In the genomic region with DNA sequence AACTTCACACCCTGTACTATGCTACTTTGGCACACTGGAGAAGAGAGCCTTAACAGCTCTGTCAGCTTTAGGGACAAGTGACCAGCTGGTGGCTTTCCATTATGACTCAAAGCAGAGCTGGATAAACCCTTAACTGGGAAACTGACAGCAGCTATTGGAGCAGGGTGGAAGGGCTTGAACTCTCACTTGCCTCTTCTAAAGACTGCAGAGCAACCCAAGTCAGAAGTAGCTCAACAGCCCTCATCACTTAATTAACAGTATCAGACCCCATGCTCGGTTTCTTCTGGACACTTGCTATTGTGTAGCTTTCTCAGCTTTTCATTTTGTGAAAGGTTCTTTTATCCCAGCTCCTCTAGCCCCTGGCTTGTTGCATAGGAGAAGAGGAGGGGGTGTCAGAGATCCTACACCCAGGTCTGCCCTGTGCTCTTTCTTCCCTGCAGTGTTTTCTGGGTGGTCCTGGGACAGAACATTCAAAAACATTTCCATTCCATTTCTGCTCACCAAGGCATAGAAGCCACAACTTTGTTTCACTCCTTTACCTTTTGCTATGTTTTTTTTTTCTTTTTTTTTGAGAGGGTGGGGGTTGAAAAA, we compare ENCODE assay signal across 27 mouse cellular contexts.
DNase-seq lines count a peak whose midpoint lies in the region; ATAC-seq lines count a peak whose summit lies in the region.
"Had no signal": no experiment of that assay in that cellular context is flagged by ENCODE, and none has a peak within 500 bp of the region (broad histone marks: within the 10 kb centered on the region; RNA-seq: fewer than 3 reads in every experiment).

No protein-coding gene starts in this region.

- no peak overlapping the region for H3K4me2 ChIP-seq in forebrain, embryonic 11.5 days (ENCODE audit: low read depth, low read length, severe bottlenecking)
- no peak overlapping the region for H3K4me2 ChIP-seq in hindbrain, embryonic 16.5 days (ENCODE audit: low read length)
- H3K4me2 ChIP-seq in hindbrain, embryonic 14.5 days (replicated peaks) = no peak overlapping the region
- H3K4me2 ChIP-seq in forebrain, embryonic 16.5 days (ENCODE audit: low read length) = no peak overlapping the region
- H3K4me2 ChIP-seq: heart, embryonic 11.5 days; kidney, embryonic 15.5 days; limb, embryonic 12.5 days; liver, embryonic 15.5 days; lung, embryonic 14.5 days; neural tube, embryonic 13.5 days had no signal

- H3K27me3 ChIP-seq in forebrain, embryonic 11.5 days (ENCODE audit: control insufficient read depth, insufficient read depth, low read length) = no peaks in the 10 kb centered on the region
- H3K27me3 ChIP-seq in forebrain, embryonic 10.5 days (ENCODE audit: poor library complexity, severe bottlenecking) = peaks cover 30% of the 10 kb centered on the region; the same call in 1 of the 2 replicates
- H3K27me3 ChIP-seq in hindbrain, embryonic 16.5 days (replicated peaks; ENCODE audit: control insufficient read depth, insufficient read depth, low read length) = no peaks in the 10 kb centered on the region
- H3K27me3 ChIP-seq in hindbrain, embryonic 14.5 days (ENCODE audit: control insufficient read depth, insufficient read depth, low read length) = no peaks in the 10 kb centered on the region
- no peaks in the 10 kb centered on the region for H3K27me3 ChIP-seq in forebrain, embryonic 16.5 days (replicated peaks; ENCODE audit: control insufficient read depth, insufficient read depth, low read length)
- H3K27me3 ChIP-seq: kidney, embryonic 15.5 days; limb, embryonic 12.5 days; liver, embryonic 15.5 days; neural tube, embryonic 13.5 days had no signal

- no peak for DNase-seq in forebrain, embryonic 11.5 days (ENCODE audit: low spot score)
- no peak for DNase-seq in forebrain, embryonic 10.5 days (ENCODE audit: extremely low spot score, low spot score)
- no peak for DNase-seq in hindbrain, embryonic 14.5 days (ENCODE audit: low spot score)
- peak; percentile 18 for DNase-seq in embryo, embryonic 11 days
- no peak for DNase-seq in urinary bladder, adult 2 months (ENCODE audit: low spot score)
- DNase-seq in thymus, adult 18-20 months = no peak
- DNase-seq: adrenal gland, postnatal 14 days; cerebellum, adult 11-12 months; cerebellum, adult 9-11 months; gastrocnemius, postnatal 14 days; heart, adult 18-20 months; heart, postnatal 4 days; kidney, adult 11 months; kidney, postnatal 25 days; lung, embryonic 14.5 days; lung, postnatal 14 days had no signal

- H3K9ac ChIP-seq in forebrain, embryonic 11.5 days (ENCODE audit: low read length) = no peak overlapping the region
- H3K9ac ChIP-seq in hindbrain, embryonic 16.5 days (ENCODE audit: low read depth, low read length) = no peak overlapping the region
- no peak overlapping the region for H3K9ac ChIP-seq in hindbrain, embryonic 14.5 days
- no peak overlapping the region for H3K9ac ChIP-seq in forebrain, embryonic 16.5 days (replicated peaks; ENCODE audit: low read depth, low read length)
- H3K9ac ChIP-seq: kidney, embryonic 15.5 days; limb, embryonic 12.5 days; liver, embryonic 15.5 days; lung, embryonic 14.5 days; neural tube, embryonic 13.5 days had no signal

- H3K4me1 ChIP-seq in forebrain, embryonic 11.5 days (replicated peaks; ENCODE audit: control insufficient read depth, insufficient read depth, low read length) = 0 out of 2 replicates have a peak, but pooled peaks cover 3% of the 10 kb centered on the region
- peaks cover 14% of the 10 kb centered on the region for H3K4me1 ChIP-seq in forebrain, embryonic 10.5 days
- no peaks in the 10 kb centered on the region for H3K4me1 ChIP-seq in hindbrain, embryonic 16.5 days (ENCODE audit: control insufficient read depth, insufficient read depth, low read depth, low read length)
- H3K4me1 ChIP-seq in hindbrain, embryonic 14.5 days (replicated peaks; ENCODE audit: control insufficient read depth, insufficient read depth, low read length) = no peaks in the 10 kb centered on the region
- H3K4me1 ChIP-seq in forebrain, embryonic 16.5 days (replicated peaks; ENCODE audit: control insufficient read depth, insufficient read depth, low read length) = peaks cover 11% of the 10 kb centered on the region
- H3K4me1 ChIP-seq: kidney, embryonic 15.5 days; limb, embryonic 12.5 days; liver, embryonic 15.5 days; neural tube, embryonic 13.5 days had no signal

- peak; percentile 83 for ATAC-seq in forebrain, embryonic 11.5 days (replicated peaks; ENCODE audit: low FRiP score)
- ATAC-seq in hindbrain, embryonic 16.5 days = 0 out of 2 replicates have a peak, but pooled peaks have one; percentile 37
- ATAC-seq in hindbrain, embryonic 14.5 days (ENCODE audit: low FRiP score) = no peak
- peak; percentile 26; the same call in 1 of the 2 replicates for ATAC-seq in forebrain, embryonic 16.5 days
- ATAC-seq: inflammation-experienced regulatory T-cells, adult 6 months had no signal

- H3K27ac ChIP-seq in forebrain, embryonic 11.5 days (ENCODE audit: low read depth, low read length) = no peak overlapping the region
- no peak overlapping the region for H3K27ac ChIP-seq in forebrain, embryonic 10.5 days
- H3K27ac ChIP-seq in hindbrain, embryonic 16.5 days (ENCODE audit: low read depth, low read length) = no peak overlapping the region
- no peak overlapping the region for H3K27ac ChIP-seq in hindbrain, embryonic 14.5 days
- no peak overlapping the region for H3K27ac ChIP-seq in forebrain, embryonic 16.5 days (ENCODE audit: low read length)
- H3K27ac ChIP-seq: kidney, embryonic 15.5 days; left cerebral cortex, adult 2 months; limb, embryonic 12.5 days; liver, embryonic 15.5 days; neural tube, embryonic 13.5 days had no signal

- no peaks in the 10 kb centered on the region for H3K36me3 ChIP-seq in forebrain, embryonic 11.5 days (ENCODE audit: control insufficient read depth, insufficient read depth, low read length)
- no peaks in the 10 kb centered on the region for H3K36me3 ChIP-seq in forebrain, embryonic 10.5 days (replicated peaks)
- no peaks in the 10 kb centered on the region for H3K36me3 ChIP-seq in hindbrain, embryonic 16.5 days (ENCODE audit: control insufficient read depth, insufficient read depth, low read length)
- H3K36me3 ChIP-seq in hindbrain, embryonic 14.5 days (replicated peaks; ENCODE audit: control insufficient read depth, insufficient read depth) = no peaks in the 10 kb centered on the region
- H3K36me3 ChIP-seq in forebrain, embryonic 16.5 days (ENCODE audit: control insufficient read depth, insufficient read depth) = no peaks in the 10 kb centered on the region
- H3K36me3 ChIP-seq: G1E; kidney, embryonic 15.5 days; limb, embryonic 12.5 days; liver, embryonic 15.5 days; neural tube, embryonic 13.5 days had no signal

- no peak overlapping the region for H3K4me3 ChIP-seq in forebrain, embryonic 11.5 days (ENCODE audit: low read depth, low read length)
- no peak overlapping the region for H3K4me3 ChIP-seq in forebrain, embryonic 10.5 days
- H3K4me3 ChIP-seq in hindbrain, embryonic 16.5 days (ENCODE audit: low read length) = no peak overlapping the region
- H3K4me3 ChIP-seq in hindbrain, embryonic 14.5 days (replicated peaks; ENCODE audit: low read length) = no peak overlapping the region
- no peak overlapping the region for H3K4me3 ChIP-seq in forebrain, embryonic 16.5 days (replicated peaks; ENCODE audit: low read length)
- H3K4me3 ChIP-seq: erythroblast, embryonic 14.5 days; kidney, embryonic 15.5 days; left cerebral cortex, adult 2 months; limb, embryonic 12.5 days; liver, embryonic 15.5 days; neural tube, embryonic 13.5 days had no signal

- 0% methylated on average over 1 of the region's 1 CpGs for WGBS in forebrain, embryonic 11.5 days
- WGBS in forebrain, embryonic 10.5 days = 0% methylated on average over 1 of the region's 1 CpGs
- 8% methylated on average over 1 of the region's 1 CpGs for WGBS in hindbrain, embryonic 16.5 days
- WGBS in hindbrain, embryonic 14.5 days = 0% methylated on average over 1 of the region's 1 CpGs
- 10% methylated on average over 1 of the region's 1 CpGs for WGBS in forebrain, embryonic 16.5 days

- no peaks in the 10 kb centered on the region for H3K9me3 ChIP-seq in forebrain, embryonic 11.5 days (ENCODE audit: control insufficient read depth, low read length)
- H3K9me3 ChIP-seq in forebrain, embryonic 10.5 days = no peaks in the 10 kb centered on the region
- H3K9me3 ChIP-seq in hindbrain, embryonic 16.5 days (ENCODE audit: control insufficient read depth, low read length) = no peaks in the 10 kb centered on the region
- H3K9me3 ChIP-seq in hindbrain, embryonic 14.5 days (ENCODE audit: control insufficient read depth, low read length) = no peaks in the 10 kb centered on the region
- H3K9me3 ChIP-seq in forebrain, embryonic 16.5 days (ENCODE audit: control insufficient read depth, low read length) = no peaks in the 10 kb centered on the region
- H3K9me3 ChIP-seq: G1E; kidney, embryonic 15.5 days; limb, embryonic 12.5 days; liver, embryonic 15.5 days; neural tube, embryonic 13.5 days had no signal
